Mouse (Mus musculus) liver, embryonic 14.5 days (tissue): ENCODE data around the gene Gfpt1.
"Not testable (repeated sequence)": the region's sequence is repeated elsewhere in the genome, so short reads cannot be mapped to it uniquely, and the experiment has no call there.

Source experiments
- CTCF ChIP-seq: IDR thresholded peaks from 2 replicates; pipeline ENCODE4 v1.5.1; 2016; ENCODE audit warnings: antibody characterized with exemption, low read depth, control low read depth
- EP300 ChIP-seq: IDR thresholded peaks from 2 replicates; pipeline ENCODE4 v1.6.1; 2016; ENCODE audit warnings: antibody characterized with exemption, low read depth

GRCm38 (mm10) chr6:87093631-87094030 lies 51.0 kb downstream of the Gfpt1 start:
- TF ChIP-seq CTCF, EP300: not testable (repeated sequence)
